In the genomic region with DNA sequence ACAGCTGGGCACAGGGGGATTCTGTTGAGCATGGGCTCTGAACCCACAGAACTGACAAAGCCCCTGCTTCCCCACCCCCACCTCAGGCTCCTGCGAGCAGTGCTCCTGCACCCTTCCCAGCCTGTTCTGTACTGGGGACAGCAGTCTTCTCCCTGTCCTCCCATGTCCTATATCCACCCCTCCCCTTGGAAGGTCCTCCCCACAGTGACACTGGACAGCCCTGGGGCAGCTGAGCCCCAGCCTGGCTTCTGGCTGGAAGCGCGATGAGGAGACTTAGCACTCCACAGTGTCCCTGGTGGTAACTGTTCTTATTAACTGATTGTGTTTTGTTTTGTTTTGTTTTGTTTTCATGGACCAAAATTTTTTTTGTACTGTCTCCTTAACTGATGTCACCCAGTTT, we compare ENCODE assay signal across 15 mouse cellular contexts. TPM values are rescaled to one million over a fixed set of nuclear protein-coding genes. Genes with fewer than 3 reads are reported as not detected.
DNase-seq lines count a peak whose midpoint lies in the region; ATAC-seq and TF ChIP-seq lines count a peak whose summit lies in the region.
"Had no signal": no experiment of that assay in that cellular context is flagged by ENCODE, and none has a peak within 500 bp of the region (broad histone marks: within the 10 kb centered on the region; RNA-seq: fewer than 3 reads in every experiment).

No protein-coding gene starts in this region.

- H3K4me2 ChIP-seq in forebrain, embryonic 15.5 days (replicated peaks) = no peak overlapping the region
- H3K4me2 ChIP-seq in midbrain, embryonic 11.5 days = no peak overlapping the region
- H3K4me2 ChIP-seq in heart, postnatal 0 days (ENCODE audit: low read depth, low read length) = no peak overlapping the region
- H3K4me2 ChIP-seq: liver, embryonic 13.5 days had no signal

- H3K4me1 ChIP-seq in forebrain, embryonic 15.5 days = peaks cover 28% of the 10 kb centered on the region
- peaks cover 38% of the 10 kb centered on the region for H3K4me1 ChIP-seq in forebrain, embryonic 10.5 days
- H3K4me1 ChIP-seq in midbrain, embryonic 11.5 days (ENCODE audit: control insufficient read depth, insufficient read depth, low read length) = no peaks in the 10 kb centered on the region
- peaks cover 38% of the 10 kb centered on the region for H3K4me1 ChIP-seq in midbrain, embryonic 10.5 days
- peaks cover 22% of the 10 kb centered on the region for H3K4me1 ChIP-seq in heart, postnatal 0 days (ENCODE audit: control insufficient read depth, insufficient read depth)

- WGBS in forebrain, embryonic 15.5 days = 83% methylated on average over 3 of the region's 3 CpGs
- WGBS in forebrain, embryonic 10.5 days = 87% methylated on average over 3 of the region's 3 CpGs
- 93% methylated on average over 3 of the region's 3 CpGs for WGBS in midbrain, embryonic 11.5 days
- WGBS in midbrain, embryonic 10.5 days = 90% methylated on average over 3 of the region's 3 CpGs
- WGBS in heart, postnatal 0 days = 69% methylated on average over 3 of the region's 3 CpGs

- TF ChIP-seq EP300 in heart, postnatal 0 days (IDR thresholded peaks at IDR 0.05; ENCODE audit: low read depth) = no peak

- peak overlapping the region; percentile 83; the same call in 1 of the 2 replicates for H3K27ac ChIP-seq in forebrain, embryonic 15.5 days (replicated peaks)
- no peak overlapping the region for H3K27ac ChIP-seq in forebrain, embryonic 10.5 days
- no peak overlapping the region for H3K27ac ChIP-seq in midbrain, embryonic 11.5 days (ENCODE audit: low read depth, low read length)
- H3K27ac ChIP-seq in midbrain, embryonic 10.5 days (replicated peaks) = no peak overlapping the region
- H3K27ac ChIP-seq in heart, postnatal 0 days (ENCODE audit: low read depth) = peak overlapping the region; percentile 95
- H3K27ac ChIP-seq: gastrocnemius, adult 2 months; liver, embryonic 13.5 days; stomach, postnatal 0 days had no signal

- no peak for DNase-seq in forebrain, embryonic 10.5 days (ENCODE audit: extremely low spot score, low spot score)
- peak; percentile 78 for DNase-seq in midbrain, embryonic 11.5 days (ENCODE audit: low spot score, missing footprints)
- no peak for DNase-seq in midbrain, embryonic 10.5 days (ENCODE audit: low spot score)
- no peak for DNase-seq in heart, postnatal 0 days (ENCODE audit: low spot score)
- DNase-seq in testis, postnatal 10 days (ENCODE audit: low spot score) = peak; percentile 49
- DNase-seq in gastrocnemius, postnatal 10 days = no peak
- DNase-seq: gastrocnemius, adult 2 months; kidney, postnatal 4 days; liver, embryonic 13.5 days; lung, postnatal 4 days; right cerebral cortex, postnatal 14 days had no signal

- no peaks in the 10 kb centered on the region for H3K27me3 ChIP-seq in forebrain, embryonic 15.5 days
- no peaks in the 10 kb centered on the region for H3K27me3 ChIP-seq in forebrain, embryonic 10.5 days (ENCODE audit: poor library complexity, severe bottlenecking)
- H3K27me3 ChIP-seq in midbrain, embryonic 11.5 days (ENCODE audit: control insufficient read depth, insufficient read depth, low read length) = no peaks in the 10 kb centered on the region
- H3K27me3 ChIP-seq in midbrain, embryonic 10.5 days (ENCODE audit: low read depth, poor library complexity, severe bottlenecking) = no peaks in the 10 kb centered on the region
- no peaks in the 10 kb centered on the region for H3K27me3 ChIP-seq in heart, postnatal 0 days (ENCODE audit: control insufficient read depth, insufficient read depth, low read length)
- H3K27me3 ChIP-seq: liver, embryonic 13.5 days had no signal

- no peak for TF ChIP-seq CTCF in heart, postnatal 0 days (IDR thresholded peaks at IDR 0.05; ENCODE audit: low read depth)

- 0 out of 2 replicates have a peak, but pooled peaks have one; percentile 9 for ATAC-seq in forebrain, embryonic 15.5 days (replicated peaks)
- ATAC-seq in midbrain, embryonic 11.5 days (ENCODE audit: low FRiP score) = no peak
- peak; percentile 29 for ATAC-seq in heart, postnatal 0 days (ENCODE audit: insufficient read depth, low read depth)
- ATAC-seq in CD4-positive, CD25-positive, alpha-beta regulatory T cell, adult 4 months = no peak

- no peak overlapping the region for H3K4me3 ChIP-seq in forebrain, embryonic 15.5 days
- H3K4me3 ChIP-seq in forebrain, embryonic 10.5 days = no peak overlapping the region
- no peak overlapping the region for H3K4me3 ChIP-seq in midbrain, embryonic 11.5 days (ENCODE audit: low read depth, low read length)
- no peak overlapping the region for H3K4me3 ChIP-seq in midbrain, embryonic 10.5 days
- no peak overlapping the region for H3K4me3 ChIP-seq in heart, postnatal 0 days (ENCODE audit: low read depth, low read length)
- H3K4me3 ChIP-seq: gastrocnemius, adult 2 months; liver, embryonic 13.5 days had no signal

- H3K36me3 ChIP-seq in forebrain, embryonic 15.5 days = peaks cover 62% of the 10 kb centered on the region
- peaks cover 98% of the 10 kb centered on the region for H3K36me3 ChIP-seq in forebrain, embryonic 10.5 days (replicated peaks)
- H3K36me3 ChIP-seq in midbrain, embryonic 11.5 days (ENCODE audit: control insufficient read depth, insufficient read depth, low read length) = peaks cover 37% of the 10 kb centered on the region
- peaks cover 94% of the 10 kb centered on the region for H3K36me3 ChIP-seq in midbrain, embryonic 10.5 days
- H3K36me3 ChIP-seq in heart, postnatal 0 days (replicated peaks; ENCODE audit: control insufficient read depth, insufficient read depth, low read length) = peaks cover 46% of the 10 kb centered on the region

- H3K9me3 ChIP-seq in forebrain, embryonic 15.5 days = no peaks in the 10 kb centered on the region
- no peaks in the 10 kb centered on the region for H3K9me3 ChIP-seq in forebrain, embryonic 10.5 days
- H3K9me3 ChIP-seq in midbrain, embryonic 11.5 days (ENCODE audit: control insufficient read depth, low read length) = no peaks in the 10 kb centered on the region
- H3K9me3 ChIP-seq in midbrain, embryonic 10.5 days (replicated peaks) = no peaks in the 10 kb centered on the region
- H3K9me3 ChIP-seq in heart, postnatal 0 days (replicated peaks; ENCODE audit: control insufficient read depth, low read length) = no peaks in the 10 kb centered on the region
- H3K9me3 ChIP-seq: liver, embryonic 13.5 days had no signal

- H3K9ac ChIP-seq in forebrain, embryonic 15.5 days (replicated peaks) = no peak overlapping the region
- H3K9ac ChIP-seq in midbrain, embryonic 11.5 days (ENCODE audit: low read length) = no peak overlapping the region
- peak overlapping the region; percentile 24 for H3K9ac ChIP-seq in heart, postnatal 0 days (replicated peaks; ENCODE audit: low read depth, low read length)
- H3K9ac ChIP-seq: liver, embryonic 13.5 days had no signal

RNA-seq across cellular contexts. Expression of gene Gpd1, which starts 3.7 kb away (rescaled TPM):
- 1.9 and 2.6 TPM in 2 replicates for polyA plus RNA-seq in forebrain, embryonic 15.5 days (2015; fragmentation: Nextera tagmentation; extraction: Ambion mirVana)
- 0.38 and 0.54 TPM in 2 replicates for polyA plus RNA-seq in forebrain, embryonic 10.5 days (2016; fragmentation: Nextera tagmentation; extraction: Ambion mirVana)
- polyA plus RNA-seq in midbrain, embryonic 11.5 days (2014; fragmentation: Nextera tagmentation; extraction: Ambion mirVana) = 0.14 and 0.18 TPM in 2 replicates
- polyA plus RNA-seq in midbrain, embryonic 10.5 days (2016; fragmentation: Nextera tagmentation; extraction: Ambion mirVana) = 0.40 and 0.62 TPM in 2 replicates
- total RNA-seq in heart, postnatal 0 days (2014; rRNA removed; ENCODE audit: low replicate concordance) = 8.7 and 16.4 TPM in 2 replicates
- 9.0 and 9.9 TPM in 2 replicates for polyA plus RNA-seq in heart, postnatal 0 days (2015; fragmentation: Nextera tagmentation; extraction: Ambion mirVana)
- polyA plus RNA-seq in CD4-positive, CD25-positive, alpha-beta regulatory T cell, adult 4 months (2017; shearing (Covaris generic)) = under 1 TPM in 1 of 2 experiments, not detected in 1; 0.41 TPM
- 100 to 1,000 TPM; 358 to 467 TPM for total RNA-seq in gastrocnemius, postnatal 10 days (2021)

RNA-seq across cellular contexts. Expression of gene Gm17349, which starts 8.3 kb away (rescaled TPM):
- not detected in 2 replicates for polyA plus RNA-seq in forebrain, embryonic 15.5 days (2015; fragmentation: Nextera tagmentation; extraction: Ambion mirVana)
- not detected in 2 replicates for polyA plus RNA-seq in forebrain, embryonic 10.5 days (2016; fragmentation: Nextera tagmentation; extraction: Ambion mirVana)
- polyA plus RNA-seq in midbrain, embryonic 11.5 days (2014; fragmentation: Nextera tagmentation; extraction: Ambion mirVana) = not detected in 2 replicates
- polyA plus RNA-seq in midbrain, embryonic 10.5 days (2016; fragmentation: Nextera tagmentation; extraction: Ambion mirVana) = not detected in 2 replicates
- not detected in 2 replicates for total RNA-seq in heart, postnatal 0 days (2014; rRNA removed; ENCODE audit: low replicate concordance)
- not detected in 2 replicates for polyA plus RNA-seq in heart, postnatal 0 days (2015; fragmentation: Nextera tagmentation; extraction: Ambion mirVana)
- not detected for polyA plus RNA-seq in CD4-positive, CD25-positive, alpha-beta regulatory T cell, adult 4 months (2017; shearing (Covaris generic))
- total RNA-seq in gastrocnemius, postnatal 10 days (2021) = 1 to 10 TPM in 1 of 2 experiments, not detected in 1; 2.4 TPM
- polyA plus RNA-seq: intestine, embryonic 14.5 days; liver, embryonic 13.5 days had no signal

RNA-seq across cellular contexts. Expression of gene Smarcd1, which starts 11.6 kb away (rescaled TPM):
- 121 and 124 TPM in 2 replicates for polyA plus RNA-seq in forebrain, embryonic 15.5 days (2015; fragmentation: Nextera tagmentation; extraction: Ambion mirVana)
- 91.5 TPM in 2 replicates for polyA plus RNA-seq in forebrain, embryonic 10.5 days (2016; fragmentation: Nextera tagmentation; extraction: Ambion mirVana)
- polyA plus RNA-seq in midbrain, embryonic 11.5 days (2014; fragmentation: Nextera tagmentation; extraction: Ambion mirVana) = 111 and 113 TPM in 2 replicates
- 98.1 and 112 TPM in 2 replicates for polyA plus RNA-seq in midbrain, embryonic 10.5 days (2016; fragmentation: Nextera tagmentation; extraction: Ambion mirVana)
- 28.4 and 35.7 TPM in 2 replicates for total RNA-seq in heart, postnatal 0 days (2014; rRNA removed; ENCODE audit: low replicate concordance)
- 16.8 and 20.0 TPM in 2 replicates for polyA plus RNA-seq in heart, postnatal 0 days (2015; fragmentation: Nextera tagmentation; extraction: Ambion mirVana)
- 10 to 100 TPM; 10.0 to 14.8 TPM for polyA plus RNA-seq in CD4-positive, CD25-positive, alpha-beta regulatory T cell, adult 4 months (2017; shearing (Covaris generic))
- total RNA-seq in gastrocnemius, postnatal 10 days (2021) = 10 to 100 TPM; 15.4 to 15.9 TPM

RNA-seq across cellular contexts. Expression of gene Cox14, which starts 11.8 kb away (rescaled TPM):
- 175 and 190 TPM in 2 replicates for polyA plus RNA-seq in forebrain, embryonic 15.5 days (2015; fragmentation: Nextera tagmentation; extraction: Ambion mirVana)
- polyA plus RNA-seq in forebrain, embryonic 10.5 days (2016; fragmentation: Nextera tagmentation; extraction: Ambion mirVana) = 140 and 146 TPM in 2 replicates
- 135 and 140 TPM in 2 replicates for polyA plus RNA-seq in midbrain, embryonic 11.5 days (2014; fragmentation: Nextera tagmentation; extraction: Ambion mirVana)
- 157 and 159 TPM in 2 replicates for polyA plus RNA-seq in midbrain, embryonic 10.5 days (2016; fragmentation: Nextera tagmentation; extraction: Ambion mirVana)
- total RNA-seq in heart, postnatal 0 days (2014; rRNA removed; ENCODE audit: low replicate concordance) = 94.2 and 195 TPM in 2 replicates
- polyA plus RNA-seq in heart, postnatal 0 days (2015; fragmentation: Nextera tagmentation; extraction: Ambion mirVana) = 341 and 358 TPM in 2 replicates
- 100 to 1,000 TPM; 139 to 168 TPM for polyA plus RNA-seq in CD4-positive, CD25-positive, alpha-beta regulatory T cell, adult 4 months (2017; shearing (Covaris generic))
- 100 to 1,000 TPM; 162 to 182 TPM for total RNA-seq in gastrocnemius, postnatal 10 days (2021)

RNA-seq across cellular contexts. Expression of gene Asic1, which starts 43.4 kb away (rescaled TPM):
- polyA plus RNA-seq in forebrain, embryonic 15.5 days (2015; fragmentation: Nextera tagmentation; extraction: Ambion mirVana) = 26.0 and 30.4 TPM in 2 replicates
- 2.2 and 2.4 TPM in 2 replicates for polyA plus RNA-seq in forebrain, embryonic 10.5 days (2016; fragmentation: Nextera tagmentation; extraction: Ambion mirVana)
- 10.5 and 11.4 TPM in 2 replicates for polyA plus RNA-seq in midbrain, embryonic 11.5 days (2014; fragmentation: Nextera tagmentation; extraction: Ambion mirVana)
- polyA plus RNA-seq in midbrain, embryonic 10.5 days (2016; fragmentation: Nextera tagmentation; extraction: Ambion mirVana) = 6.0 and 14.9 TPM in 2 replicates
- 0.11 and 0.93 TPM in 2 replicates for total RNA-seq in heart, postnatal 0 days (2014; rRNA removed; ENCODE audit: low replicate concordance)
- polyA plus RNA-seq in heart, postnatal 0 days (2015; fragmentation: Nextera tagmentation; extraction: Ambion mirVana) = 1.1 and 1.3 TPM in 2 replicates
- under 1 TPM in 1 of 2 experiments, not detected in 1; 0.52 TPM for polyA plus RNA-seq in CD4-positive, CD25-positive, alpha-beta regulatory T cell, adult 4 months (2017; shearing (Covaris generic))
- total RNA-seq in gastrocnemius, postnatal 10 days (2021) = 1 to 10 TPM; 1.1 to 2.1 TPM

Comparison
In these comparisons a context has a peak if more than half of its experiments do, and no peak if none do; other contexts are left out.
1. H3K27ac ChIP-seq: peak in forebrain, embryonic 15.5 days (single experiment) and heart, postnatal 0 days (single experiment); none in forebrain, embryonic 10.5 days (single experiment), midbrain, embryonic 11.5 days (single experiment) and midbrain, embryonic 10.5 days (single experiment).
2. DNase-seq: peak in midbrain, embryonic 11.5 days (single experiment) and testis, postnatal 10 days (single experiment); none in forebrain, embryonic 10.5 days (single experiment), midbrain, embryonic 10.5 days (single experiment), heart, postnatal 0 days (single experiment) and gastrocnemius, postnatal 10 days (single experiment).
3. ATAC-seq: peak in forebrain, embryonic 15.5 days (single experiment) and heart, postnatal 0 days (single experiment); none in midbrain, embryonic 11.5 days (single experiment) and CD4-positive, CD25-positive, alpha-beta regulatory T cell, adult 4 months (single experiment).